Mouse (Mus musculus) cerebellum, adult 2 months (tissue): ENCODE data around the gene Dapk1.

ENCODE experiments used
- CTCF ChIP-seq: fragments of 200-500 bp; IDR thresholded peaks from 2 replicates; pipeline ENCODE4 v1.5.1; 2011; ENCODE audit warnings: low read depth, mild to moderate bottlenecking, control low read depth, low read length, moderate library complexity, borderline replicate concordance; ENCODE audit not compliant: insufficient read depth
- POLR2A ChIP-seq: fragments of 200-500 bp; IDR thresholded peaks from 2 replicates; pipeline ENCODE4 v1.6.1; 2011; ENCODE audit warnings: low read length, control low read depth, borderline replicate concordance; ENCODE audit not compliant: insufficient read depth

- TF ChIP-seq CTCF = no peak
- no peak for TF ChIP-seq POLR2A
These were observed 136.0 kb downstream of the Dapk1 start for GRCm38 (mm10) chr13:60737632-60738324.
